Mouse (Mus musculus) gastrocnemius, adult 8-10 months (tissue): ENCODE measurements around the gene Fhl1. TPM values are rescaled to one million over a fixed set of nuclear protein-coding genes. Genes with fewer than 3 reads are reported as not detected.
A peak's percentile ranks its signal among the peaks of the same experiment; 100 is the strongest.

ENCODE experiments used
- DNase-seq, 2 experiments: peaks; one replicate each; pipeline ENCODE4 v3.0.0; 2022; ENCODE audit warnings: low spot score in 2 of 2
- total RNA-seq, 4 experiments: library from RNA; stranded (reverse); gene quantifications; 2 replicates each; pipeline ENCODE4 v1.2.4; 2022

Fhl1 gene
- total RNA-seq, 4 experiments from 2014 or later = 965 to 1,061 (median 1,004) TPM

DNA sequence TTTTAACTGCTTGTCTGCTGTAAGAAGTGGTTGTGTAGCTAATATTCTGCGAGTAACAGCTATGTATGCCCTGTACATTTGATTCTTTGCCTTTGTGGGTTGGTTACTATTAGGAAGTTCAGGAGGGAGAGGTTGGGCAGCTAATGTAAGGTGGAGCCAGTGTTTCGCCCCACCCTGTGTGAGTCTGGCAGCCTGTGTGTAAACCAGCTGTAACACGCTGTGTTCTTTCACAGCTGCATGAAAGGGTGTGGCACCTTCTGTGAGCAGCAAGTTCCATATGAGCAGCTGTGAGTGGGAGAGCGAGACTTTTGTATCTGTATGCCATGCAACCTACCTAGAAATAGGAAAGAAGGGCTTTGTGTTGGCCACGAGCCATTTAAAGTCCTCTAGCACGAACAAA is 20.6 kb downstream of the Fhl1 start:
- no peak for DNase-seq

DNA sequence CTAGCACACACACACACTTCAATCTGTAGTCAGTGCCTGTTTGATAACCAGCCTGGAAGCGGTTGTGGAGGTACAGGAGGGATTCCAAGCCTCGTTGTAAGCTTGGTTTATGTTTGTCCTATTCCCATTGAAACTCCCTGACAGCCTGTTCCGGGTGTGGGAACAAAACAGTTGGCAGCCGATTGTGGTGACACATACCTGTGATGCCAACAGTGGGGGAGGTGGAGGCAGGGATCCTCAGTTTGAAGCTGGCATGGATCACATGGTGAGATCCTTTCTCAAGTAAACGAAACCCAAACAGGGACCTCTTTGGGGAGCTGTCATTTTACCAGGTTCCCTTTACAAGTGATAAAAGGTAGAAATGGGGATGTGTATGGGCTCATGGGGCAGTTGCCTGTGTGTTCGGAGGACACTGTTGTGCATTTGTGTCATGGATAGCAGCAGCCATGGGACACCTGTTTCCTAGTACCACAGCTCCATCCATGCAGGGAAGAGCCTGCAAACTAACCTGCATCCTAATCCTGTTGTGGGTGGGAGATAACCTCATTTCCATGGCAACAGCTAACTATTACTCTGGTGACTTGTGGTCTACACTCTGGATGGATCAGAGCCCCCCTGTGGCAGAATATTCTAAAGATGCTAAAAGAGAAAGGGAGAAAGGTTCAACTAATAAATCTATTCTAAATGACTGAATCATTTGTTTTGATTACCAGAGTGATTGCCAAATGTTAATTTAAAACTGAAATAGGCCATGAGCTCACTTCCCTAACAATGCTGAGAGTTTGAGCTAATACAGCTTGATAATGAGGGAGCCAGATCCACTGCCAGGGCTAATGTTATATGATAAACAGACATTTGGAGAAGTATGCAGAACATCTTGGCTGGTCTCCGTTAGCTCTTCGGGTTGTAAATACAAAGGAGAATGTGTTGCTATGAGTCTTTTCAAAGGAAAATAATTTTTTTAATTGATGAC is 22.0 kb downstream of the Fhl1 start:
- DNase-seq = no peak

DNA sequence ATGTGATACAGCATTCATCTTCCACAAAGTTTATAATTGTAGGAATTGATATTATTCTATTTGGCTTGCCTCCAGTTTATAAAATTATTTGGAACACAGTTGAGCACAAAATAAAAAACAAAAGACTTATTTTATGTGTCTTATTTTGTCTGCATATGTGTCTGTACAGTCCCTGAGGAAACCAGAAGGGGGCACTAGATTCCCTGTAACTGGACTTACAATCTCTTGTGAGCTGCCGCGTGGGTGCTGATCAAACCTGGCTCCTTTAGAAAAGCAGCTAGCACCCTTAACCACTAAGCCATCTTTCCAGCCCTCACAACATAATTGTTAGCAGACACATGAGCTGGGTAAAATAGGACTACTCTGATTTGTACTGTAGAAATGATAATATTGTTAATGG is 24.1 kb downstream of the Fhl1 start:
- peak; percentile 20 to 43 for DNase-seq

- DNase-seq = no peak
These were observed 24.8 kb downstream of the Fhl1 start for GRCm38 (mm10) chrX:56756352-56756751.

DNA sequence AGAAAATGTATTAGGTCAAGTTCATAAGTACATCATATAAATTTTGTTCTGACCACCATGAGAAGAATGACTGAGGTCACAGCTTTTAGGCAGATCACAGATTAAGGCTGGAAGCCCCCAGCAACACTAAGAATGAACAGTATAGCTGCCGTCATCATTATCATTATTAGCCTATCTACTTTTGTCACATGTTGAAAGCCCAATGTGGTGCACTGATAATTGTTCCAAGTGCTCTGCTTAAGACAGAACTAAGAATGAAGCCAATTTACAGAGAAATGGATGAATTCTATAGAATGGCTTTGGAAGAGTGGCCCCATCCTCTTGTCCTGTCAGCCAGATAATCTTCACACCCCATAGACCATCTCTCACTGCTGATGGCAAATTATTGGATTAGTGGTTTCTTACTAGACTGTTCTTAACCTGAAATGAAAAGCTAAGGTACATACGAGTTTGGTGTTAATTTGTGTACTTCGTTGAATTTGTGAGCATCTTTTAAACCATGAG is 28.7 kb downstream of the Fhl1 start:
- no peak for DNase-seq

DNA sequence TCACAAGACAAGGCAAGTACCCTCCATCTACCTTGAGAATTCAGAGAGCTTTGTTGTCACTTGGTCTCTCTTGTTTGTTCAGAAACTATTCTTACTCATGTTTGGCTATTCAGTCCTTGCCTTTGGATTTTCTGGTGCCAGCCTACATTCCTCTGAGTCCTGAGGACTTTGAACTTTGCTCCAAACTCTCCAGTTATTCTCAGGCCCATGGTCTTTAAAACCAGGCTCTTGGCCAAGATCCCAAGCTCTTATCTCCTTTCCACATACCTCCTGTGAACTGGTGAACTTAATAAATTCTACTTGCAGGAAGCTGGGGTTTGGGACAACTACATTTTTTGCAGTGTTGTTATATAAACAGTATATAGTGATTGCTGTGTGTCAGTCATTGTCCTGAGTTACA is 38.3 kb downstream of the Fhl1 start:
- no peak for DNase-seq

DNA sequence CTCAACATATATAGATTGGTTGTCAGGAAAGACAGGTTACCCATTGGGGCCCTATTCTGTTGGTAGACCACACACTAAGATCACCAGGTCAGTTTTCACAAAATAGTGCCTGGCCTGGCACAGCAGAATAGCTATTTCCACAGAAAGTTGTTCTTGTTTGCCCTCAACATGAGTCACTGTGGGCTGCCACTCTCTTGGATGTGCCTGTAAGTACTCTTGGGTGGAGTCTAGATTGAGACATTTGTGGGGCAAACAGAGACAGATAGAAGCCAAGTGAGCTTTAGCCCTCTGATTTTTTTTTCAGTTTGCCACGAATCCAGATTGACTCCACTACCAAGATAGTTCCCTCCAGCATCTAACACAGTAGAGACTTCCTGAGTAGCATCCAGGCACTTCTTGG is 40.2 kb downstream of the Fhl1 start:
- no peak for DNase-seq

- DNase-seq = no peak
These were observed 41.7 kb downstream of the Fhl1 start for GRCm38 (mm10) chrX:56773329-56773728.

DNA sequence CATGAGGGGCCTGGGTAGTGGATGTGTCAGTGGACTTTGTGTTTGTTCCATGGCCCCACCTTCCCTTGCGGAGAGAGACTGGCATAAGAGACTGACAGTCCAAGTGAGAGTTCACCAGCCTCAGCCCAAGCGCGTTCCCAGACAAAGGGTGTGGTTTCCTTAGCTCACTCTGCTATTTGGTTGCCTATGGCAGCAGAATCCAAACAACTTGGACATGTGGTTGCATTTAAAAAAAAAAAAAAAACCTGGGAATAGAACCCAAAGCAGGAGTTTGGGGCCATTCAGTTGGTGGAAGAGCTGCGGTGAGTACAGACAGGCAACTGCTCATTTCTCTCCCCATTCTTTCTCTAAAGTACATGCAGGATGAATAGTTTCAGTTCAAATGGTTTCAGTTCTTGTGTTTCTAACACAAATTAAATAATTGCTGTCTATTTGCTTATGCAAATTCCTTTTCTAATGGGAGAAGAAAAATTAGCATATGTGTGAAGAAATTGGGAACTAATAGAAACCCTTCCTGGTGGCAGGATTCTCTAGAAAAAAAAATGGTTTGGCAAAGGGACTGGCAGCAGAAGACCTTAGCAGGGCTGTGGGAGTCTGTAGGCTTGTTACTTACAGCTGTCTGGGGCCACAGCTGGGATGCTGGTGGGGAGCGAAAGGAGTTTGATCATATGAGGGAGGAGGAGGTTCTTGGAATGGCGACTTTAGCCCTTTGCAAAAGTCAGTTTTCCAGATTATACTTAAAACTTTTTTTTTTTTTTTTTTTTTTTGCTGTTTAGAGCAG is 54.9 kb downstream of the Fhl1 start:
- peak in 1 of 2 experiments; percentile 20 for DNase-seq

DNA sequence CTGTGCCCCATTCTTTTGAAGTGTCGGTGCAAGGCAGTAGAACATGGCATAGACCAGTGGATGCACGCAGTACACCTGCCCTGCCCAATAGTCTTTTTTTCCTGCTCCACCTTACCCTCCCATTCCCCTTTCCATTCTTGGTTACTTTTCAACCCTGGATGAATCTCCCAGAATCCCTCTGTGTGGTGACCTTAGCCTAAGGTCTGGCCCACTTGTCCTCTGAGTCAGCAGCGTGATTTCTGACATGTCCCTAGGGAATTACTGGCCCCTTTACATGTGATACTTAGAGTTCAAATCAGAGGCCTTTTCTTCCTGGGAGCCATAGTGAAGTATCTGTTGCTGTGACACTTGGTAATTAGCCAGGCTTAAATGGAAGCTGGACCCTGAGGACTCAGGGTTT is 55.9 kb downstream of the Fhl1 start:
- no peak for DNase-seq

DNA sequence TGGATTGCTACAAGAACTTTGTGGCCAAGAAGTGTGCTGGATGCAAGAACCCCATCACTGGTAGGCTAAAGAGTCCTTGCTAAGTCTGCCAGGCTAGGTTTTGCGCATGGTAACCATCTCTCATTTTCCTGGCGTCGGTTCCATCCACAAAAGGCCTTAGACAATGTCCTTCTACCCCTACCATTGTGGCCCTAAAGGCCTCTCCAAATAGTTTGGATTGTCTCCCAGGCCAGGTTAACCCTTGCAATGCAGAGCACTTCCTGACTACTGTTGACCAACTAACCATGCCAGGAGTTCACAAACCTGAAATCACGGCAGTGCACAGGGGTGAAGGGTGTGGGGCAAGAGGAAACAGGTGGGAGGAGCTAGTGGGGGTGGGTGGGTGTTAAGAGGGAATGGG is 59.0 kb downstream of the Fhl1 start:
- DNase-seq = no peak

- DNase-seq = peak; percentile 33 to 44
These were observed 59.7 kb downstream of the Fhl1 start for GRCm38 (mm10) chrX:56791268-56791667.

DNA sequence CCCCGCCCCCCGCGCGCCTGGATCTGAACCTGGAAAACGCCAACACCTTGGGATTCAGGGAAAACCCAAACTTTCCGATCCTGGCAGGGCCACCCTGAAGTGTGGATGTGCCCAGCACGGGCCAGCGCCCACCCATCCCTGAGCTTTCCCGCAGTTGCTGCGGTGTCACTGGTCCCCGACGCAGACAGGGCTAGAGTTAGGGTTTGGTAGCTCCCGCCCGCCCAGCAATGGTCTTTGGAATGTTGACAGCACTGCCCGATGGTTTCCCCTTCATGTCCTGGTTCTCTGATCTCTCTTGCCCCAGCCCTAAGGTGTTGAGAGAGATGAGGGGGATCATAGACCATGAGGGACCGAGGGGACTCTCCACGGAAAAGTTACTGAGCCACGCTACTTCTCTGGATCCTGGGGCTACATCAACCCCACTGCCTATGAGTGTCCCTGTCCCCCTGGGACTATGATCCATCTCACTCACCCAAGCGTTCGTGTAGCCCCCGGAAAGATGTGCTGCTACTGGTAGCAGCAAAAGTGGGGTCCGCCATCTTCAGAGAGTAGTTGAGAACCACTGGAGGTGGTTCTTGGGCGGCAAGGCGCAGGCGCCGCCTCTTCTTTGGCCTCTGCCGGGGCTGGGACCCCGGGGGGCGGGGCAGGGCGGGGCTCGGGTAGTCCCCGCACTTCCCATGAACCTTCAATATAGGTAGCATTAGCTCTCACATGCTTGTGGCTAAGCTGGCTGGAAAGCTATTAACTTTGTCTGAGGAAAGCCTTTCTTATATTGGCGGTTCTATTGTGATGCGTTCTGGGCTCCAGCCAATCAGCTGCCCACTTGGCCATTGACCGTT is 90.4 kb downstream of the Fhl1 start, which contains the start of gene Map7d3:
TSS of gene Map7d3 (minus strand) at position 562 of the 839 bp plus-strand sequence.
- DNase-seq = peak in 1 of 2 experiments; percentile 3

- DNase-seq = no peak
These were observed 95.9 kb downstream of the Fhl1 start for GRCm38 (mm10) chrX:56827492-56827891.

- no peak for DNase-seq
These were observed 104.3 kb downstream of the Fhl1 start for GRCm38 (mm10) chrX:56835842-56836241.

- DNase-seq = no peak
These were observed 107.8 kb downstream of the Fhl1 start for GRCm38 (mm10) chrX:56839369-56839768.

DNA sequence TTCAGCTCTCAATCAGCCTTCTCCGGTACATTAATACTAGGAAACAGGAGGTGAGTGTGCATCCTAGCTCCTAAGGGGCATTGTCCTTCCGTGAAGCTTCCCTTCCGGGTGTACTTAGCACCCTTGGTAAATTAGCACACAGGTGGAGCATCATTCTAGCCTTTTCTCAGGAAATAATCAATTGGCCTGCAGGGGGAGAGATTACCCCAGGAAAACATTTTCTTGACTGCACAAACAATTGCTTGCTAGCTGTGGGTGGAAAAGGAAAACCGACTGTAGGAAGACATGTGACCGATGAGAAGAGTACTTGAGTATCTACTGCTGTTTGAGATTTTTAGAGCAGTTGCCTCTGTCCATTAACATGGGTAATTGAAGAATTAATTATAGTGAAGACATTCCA is 109.7 kb downstream of the Fhl1 start:
- DNase-seq = no peak
